Mouse (Mus musculus): Measurements from ENCODE around the gene Kifc5b.

The Kifc5b gene

GRCm38 (mm10) chr17:26945824-26946495 is 29.1 kb downstream of the Kifc5b start:
- DNase-seq (ENCODE audit: extremely low read depth, insufficient read length, low spot score) = no peak

GRCm38 (mm10) chr17:26946567-26946966 is 29.7 kb downstream of the Kifc5b start:
- DNase-seq (ENCODE audit: extremely low read depth, insufficient read length, low spot score) = peak; percentile 60

GRCm38 (mm10) chr17:26947231-26948100 is 30.6 kb downstream of the Kifc5b start:
- no peak for DNase-seq (ENCODE audit: extremely low read depth, insufficient read length, low spot score)

GRCm38 (mm10) chr17:26948316-26949050 is 31.6 kb downstream of the Kifc5b start:
- DNase-seq (ENCODE audit: extremely low read depth, insufficient read length, low spot score) = peak; percentile 59

GRCm38 (mm10) chr17:26949051-26949577 is 32.2 kb downstream of the Kifc5b start:
- DNase-seq (ENCODE audit: extremely low read depth, insufficient read length, low spot score) = peak; percentile 47

GRCm38 (mm10) chr17:26949866-26950265 is 33.0 kb downstream of the Kifc5b start:
- no peak for DNase-seq (ENCODE audit: extremely low read depth, insufficient read length, low spot score)

GRCm38 (mm10) chr17:26950560-26951288 is 33.8 kb downstream of the Kifc5b start:
- DNase-seq (ENCODE audit: extremely low read depth, insufficient read length, low spot score) = no peak

GRCm38 (mm10) chr17:26951406-26951805 is 34.5 kb downstream of the Kifc5b start:
- no peak for DNase-seq (ENCODE audit: extremely low read depth, insufficient read length, low spot score)

- DNase-seq (ENCODE audit: extremely low read depth, insufficient read length, low spot score) = no peak
Measured at GRCm38 (mm10) chr17:26951952-26952877, 35.3 kb downstream of the Kifc5b start.

GRCm38 (mm10) chr17:26953201-26953600 is 36.3 kb downstream of the Kifc5b start:
- DNase-seq (ENCODE audit: extremely low read depth, insufficient read length, low spot score) = no peak

GRCm38 (mm10) chr17:26953726-26954125 is 36.8 kb downstream of the Kifc5b start:
- DNase-seq (ENCODE audit: extremely low read depth, insufficient read length, low spot score) = no peak

GRCm38 (mm10) chr17:26956309-26956708 is 39.4 kb downstream of the Kifc5b start:
- peak; percentile 64 for DNase-seq (ENCODE audit: extremely low read depth, insufficient read length, low spot score)

GRCm38 (mm10) chr17:26956895-26957294 is 40.0 kb downstream of the Kifc5b start:
- DNase-seq (ENCODE audit: extremely low read depth, insufficient read length, low spot score) = no peak

GRCm38 (mm10) chr17:26957872-26958271 is 41.0 kb downstream of the Kifc5b start:
- DNase-seq (ENCODE audit: extremely low read depth, insufficient read length, low spot score) = no peak

- DNase-seq (ENCODE audit: extremely low read depth, insufficient read length, low spot score) = no peak
Measured at GRCm38 (mm10) chr17:26958880-26959279, 42.0 kb downstream of the Kifc5b start.

GRCm38 (mm10) chr17:26959815-26960214 is 42.9 kb downstream of the Kifc5b start:
- no peak for DNase-seq (ENCODE audit: extremely low read depth, insufficient read length, low spot score)

- no peak for DNase-seq (ENCODE audit: extremely low read depth, insufficient read length, low spot score)
Measured at GRCm38 (mm10) chr17:26961572-26962240, 44.8 kb downstream of the Kifc5b start.

- DNase-seq (ENCODE audit: extremely low read depth, insufficient read length, low spot score) = no peak
Measured at GRCm38 (mm10) chr17:26966993-26967392, 50.1 kb downstream of the Kifc5b start.

GRCm38 (mm10) chr17:26967477-26967876 is 50.6 kb downstream of the Kifc5b start:
- no peak for DNase-seq (ENCODE audit: extremely low read depth, insufficient read length, low spot score)
